Mouse (Mus musculus) heart, embryonic 14.5 days (tissue): ENCODE data around the gene Gpr83. TPM values are rescaled to one million over a fixed set of nuclear protein-coding genes. Genes with fewer than 3 reads are reported as not detected.
A peak's percentile ranks its signal among the peaks of the same experiment; 100 is the strongest.

ENCODE experiments used
- ATAC-seq: fragments of 200-750 bp; cut with Nextera tagmentation; 2 replicates; pipeline ENCODE4 v1.8.0; 2017; ENCODE audit warnings: low read depth, moderate TSS enrichment; ENCODE audit not compliant: insufficient number of reproducible peaks, insufficient read depth, low FRiP score
- H3K27ac ChIP-seq, 2 experiments: fragments of 200-500 bp in 1 of 2; fragments of 300-500 bp in 1 of 2; sonication (generic) in 1 of 2; replicated peaks in 1 of 2; 2 replicates each; pipeline ENCODE4 v1.5.1; 2012 to 2014; ENCODE audit warnings: low read depth in 2 of 2, low read length in 2 of 2, control low read depth in 1 of 2, mild to moderate bottlenecking in 1 of 2, mixed read lengths in 1 of 2; ENCODE audit not compliant: control insufficient read depth in 1 of 2, insufficient read depth in 1 of 2
- H3K27me3 ChIP-seq: fragments of 300-500 bp; sonication (generic); 2 replicates; pipeline ENCODE4 v1.6.1; 2014; ENCODE audit warnings: mild to moderate bottlenecking, low read length, control low read depth; ENCODE audit not compliant: control insufficient read depth, insufficient read depth
- H3K36me3 ChIP-seq: fragments of 300-500 bp; sonication (generic); 2 replicates; pipeline ENCODE4 v1.6.1; 2014; ENCODE audit warnings: mild to moderate bottlenecking, control low read depth, low read length, mixed read lengths; ENCODE audit not compliant: control insufficient read depth, insufficient read depth
- H3K4me1 ChIP-seq, 2 experiments: fragments of 200-500 bp in 1 of 2; fragments of 300-500 bp in 1 of 2; sonication (generic) in 1 of 2; 2 replicates each; pipeline ENCODE4 v1.6.1; 2012 to 2014; ENCODE audit warnings: low read length in 2 of 2, control low read depth in 1 of 2, mixed read lengths in 1 of 2; ENCODE audit not compliant: control insufficient read depth in 2 of 2, insufficient read depth in 2 of 2
- H3K4me2 ChIP-seq: fragments of 300-500 bp; sonication (generic); 2 replicates; pipeline ENCODE4 v1.6.1; 2014; ENCODE audit warnings: mild to moderate bottlenecking, low read length
- H3K4me3 ChIP-seq, 2 experiments: fragments of 200-500 bp in 1 of 2; fragments of 300-500 bp in 1 of 2; sonication (generic) in 1 of 2; 2 replicates each; pipeline ENCODE4 v1.5.1; 2012 to 2014; ENCODE audit warnings: low read length in 2 of 2, mild to moderate bottlenecking in 2 of 2, control low read depth in 1 of 2, low read depth in 1 of 2, moderate library complexity in 1 of 2; ENCODE audit not compliant: control insufficient read depth in 1 of 2, insufficient read depth in 1 of 2
- H3K9ac ChIP-seq: fragments of 300-500 bp; sonication (generic); 2 replicates; pipeline ENCODE4 v1.6.1; 2014; ENCODE audit warnings: mild to moderate bottlenecking, low read length
- H3K9me3 ChIP-seq: fragments of 300-500 bp; sonication (generic); 2 replicates; pipeline ENCODE4 v1.6.1; 2016; ENCODE audit warnings: low read length, control low read depth; ENCODE audit not compliant: control insufficient read depth
- WGBS: fragments of 180-500 bp; shearing (Covaris S2); extraction: QIAGEN DNeasy Blood & Tissue Kit; methylation state at CpG from one replicate; pipeline ENCODE4 v1.1.7; 2014; 5-methylcytosine and 5-hydroxymethylcytosine counted together
- polyA plus RNA-seq: library from polyadenylated mRNA; unstranded; fragments of >200 nt; fragmentation: Nextera tagmentation; extraction: Ambion mirVana; gene quantifications from 2 replicates; pipeline ENCODE4 v1.2.1, GENCODE M21; 2014

Gpr83 gene
- polyA plus RNA-seq, 1 experiment from 2014 or later = 0.18 TPM

- Histone ChIP-seq H3K36me3 (no peaks in the 10 kb centered on the region), H3K4me3 (no peak overlapping the region), H3K27ac (no peak overlapping the region), H3K4me1 (no peaks in the 10 kb centered on the region; a peak in 1 of 4 replicates), H3K4me2 (no peak overlapping the region), H3K27me3 (no peaks in the 10 kb centered on the region), H3K9me3 (no peaks in the 10 kb centered on the region), H3K9ac (no peak overlapping the region)
- no peak for ATAC-seq
- 78% methylated on average over 7 of the region's 7 CpGs for WGBS
Measured at GRCm38 (mm10) chr9:14895237-14895835, 35.3 kb downstream of the Gpr83 start.

- no peak overlapping the region for H3K9ac ChIP-seq
- H3K36me3 ChIP-seq = no peaks in the 10 kb centered on the region
- no peak overlapping the region for H3K4me3 ChIP-seq
- no peak overlapping the region for H3K27ac ChIP-seq
- 63% methylated on average over 3 of the region's 3 CpGs for WGBS
- no peaks in the 10 kb centered on the region; a peak in 1 of 4 replicates for H3K4me1 ChIP-seq
- ATAC-seq = no peak
- no peaks in the 10 kb centered on the region for H3K9me3 ChIP-seq
- no peaks in the 10 kb centered on the region for H3K27me3 ChIP-seq
- H3K4me2 ChIP-seq = no peak overlapping the region
Measured at GRCm38 (mm10) chr9:14897102-14897501, 37.1 kb downstream of the Gpr83 start.

DNA sequence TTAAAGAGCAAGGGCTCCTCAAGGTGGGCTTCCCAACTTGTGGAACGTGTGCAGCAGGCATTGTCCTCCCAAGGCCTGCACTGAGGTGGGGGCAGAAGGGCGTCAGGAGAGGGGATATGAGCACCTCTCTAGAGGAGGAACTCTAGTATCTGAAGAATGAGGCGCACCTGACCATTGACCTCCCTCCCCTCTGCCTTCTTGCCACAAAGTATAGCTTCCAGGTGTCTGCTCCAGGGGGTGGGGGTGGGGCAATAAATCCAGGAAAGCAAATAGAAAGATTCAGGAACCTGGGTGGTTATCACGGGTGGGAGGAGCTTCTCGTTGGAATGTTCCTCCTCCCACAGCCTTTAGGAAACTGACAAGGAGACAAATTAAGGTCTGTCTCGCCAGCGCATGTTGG, 41.7 kb downstream of the Gpr83 start:
- Histone ChIP-seq H3K9me3 (no peaks in the 10 kb centered on the region), H3K9ac (no peak overlapping the region), H3K4me3 (no peak overlapping the region), H3K27ac (no peak overlapping the region), H3K4me1 (peaks cover 19% of the 10 kb centered on the region in 2 experiments), H3K27me3 (no peaks in the 10 kb centered on the region), H3K36me3 (no peaks in the 10 kb centered on the region), H3K4me2 (no peak overlapping the region)
- WGBS = 52% methylated on average over 7 of the region's 7 CpGs
- no peak for ATAC-seq

DNA sequence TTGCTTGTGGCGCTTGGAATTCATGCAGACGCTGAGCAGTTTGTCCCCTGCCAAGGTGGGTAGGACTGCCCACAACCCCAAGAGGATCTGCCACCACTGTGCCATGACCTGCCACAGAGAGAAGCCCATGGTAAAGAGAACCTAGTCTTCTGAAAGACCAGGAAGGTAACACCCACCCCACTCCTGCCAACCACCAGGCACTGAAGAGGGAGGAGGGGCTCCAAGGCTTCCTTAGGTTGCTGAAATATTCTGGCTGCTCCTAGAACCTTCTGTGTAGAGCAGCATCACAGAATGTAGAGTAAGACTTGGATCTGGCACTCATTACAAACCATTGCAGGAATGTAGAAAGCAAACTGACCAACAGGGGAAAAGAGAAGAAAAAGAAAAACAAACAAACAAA, 42.4 kb downstream of the Gpr83 start:
- H3K9me3 ChIP-seq = no peaks in the 10 kb centered on the region
- WGBS = 92% methylated on average over 2 of the region's 2 CpGs
- H3K4me1 ChIP-seq = peaks cover 19 to 21% of the 10 kb centered on the region in 2 experiments
- H3K9ac ChIP-seq = no peak overlapping the region
- H3K4me3 ChIP-seq = no peak overlapping the region
- H3K27ac ChIP-seq = no peak overlapping the region
- no peak for ATAC-seq
- no peaks in the 10 kb centered on the region for H3K27me3 ChIP-seq
- no peak overlapping the region for H3K4me2 ChIP-seq
- H3K36me3 ChIP-seq = no peaks in the 10 kb centered on the region

DNA sequence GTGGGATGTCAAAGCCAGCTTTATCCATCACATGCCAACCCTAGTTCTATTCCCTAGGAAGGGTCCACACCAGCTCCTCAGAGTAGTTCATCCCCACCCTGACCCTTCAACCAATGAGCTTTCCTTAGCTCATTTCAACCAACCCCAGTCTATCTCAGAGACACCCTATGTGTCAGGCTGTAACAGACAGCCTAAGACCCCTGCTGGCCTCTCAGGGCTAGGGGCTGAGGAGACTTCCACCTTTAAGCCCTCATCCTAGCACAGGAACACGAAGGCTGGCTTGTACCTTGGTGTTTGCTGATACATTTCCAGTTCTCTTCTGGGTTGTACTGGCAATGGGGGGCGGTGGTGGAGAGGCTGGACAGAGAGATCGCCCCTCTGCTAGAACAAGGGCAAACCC, 43.0 kb downstream of the Gpr83 start:
- Histone ChIP-seq H3K9me3 (no peaks in the 10 kb centered on the region), H3K4me1 (peaks cover 21 to 22% of the 10 kb centered on the region in 2 experiments), H3K36me3 (no peaks in the 10 kb centered on the region), H3K27ac (no peak overlapping the region), H3K4me2 (no peak overlapping the region), H3K27me3 (no peaks in the 10 kb centered on the region), H3K9ac (no peak overlapping the region), H3K4me3 (no peak overlapping the region)
- WGBS = 79% methylated on average over 3 of the region's 3 CpGs
- no peak for ATAC-seq

DNA sequence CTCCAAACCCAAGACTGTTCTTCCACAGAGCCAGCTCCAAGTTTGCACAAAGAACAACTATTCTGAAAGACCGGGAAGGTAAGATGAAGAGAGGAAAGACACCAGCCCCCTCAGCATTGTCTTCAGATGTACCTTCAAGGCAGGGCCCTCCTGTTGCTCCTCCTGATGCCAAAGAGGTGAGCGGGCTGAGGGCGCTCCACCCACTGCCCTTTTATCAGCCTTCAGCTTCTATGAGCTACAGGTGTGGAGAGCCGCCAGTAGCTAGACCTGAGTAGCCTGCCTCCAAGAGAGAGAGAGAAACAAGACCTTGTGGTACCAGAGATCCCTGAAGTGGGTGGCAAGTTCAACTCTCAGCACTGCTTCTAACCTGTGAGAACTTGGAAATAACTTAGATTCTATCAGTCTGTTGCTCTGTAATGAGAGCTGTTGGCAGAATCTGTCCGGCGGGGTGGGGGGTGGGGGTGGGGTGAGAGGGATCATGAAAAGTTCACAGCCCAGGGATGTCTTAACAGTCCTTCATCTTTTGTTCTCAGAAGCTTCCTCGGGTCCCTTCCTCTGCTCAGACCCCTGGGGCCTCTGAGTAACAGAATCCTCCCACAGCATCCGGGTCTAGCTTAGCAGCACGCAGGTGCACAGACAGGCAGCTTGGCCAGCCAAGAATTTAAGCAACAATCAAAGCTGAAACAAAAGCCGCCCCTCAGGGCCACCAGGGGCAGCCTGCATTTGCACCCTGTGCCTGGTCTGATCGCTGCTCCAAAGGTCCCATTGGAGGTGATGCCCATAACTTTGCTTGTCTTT, 43.8 kb downstream of the Gpr83 start, which contains the start of gene Izumo1r:
Gene Izumo1r, minus strand, starts transcription at position 369 of the 798 bp plus-strand sequence.
- no peak for ATAC-seq
- 0 out of 2 replicates have a peak within 1 kb of the TSS, but pooled peaks have one; percentile 6 for H3K4me2 ChIP-seq
- 45% methylated on average over 11 of the region's 11 CpGs for WGBS

GRCm38 (mm10) chr9:14904741-14905475, 44.9 kb downstream of the Gpr83 start:
- no peaks in the 10 kb centered on the region for H3K9me3 ChIP-seq
- no peak for ATAC-seq
- no peaks in the 10 kb centered on the region for H3K27me3 ChIP-seq
- no peak overlapping the region for H3K9ac ChIP-seq
- H3K4me3 ChIP-seq = no peak overlapping the region
- peaks cover 23% of the 10 kb centered on the region in 2 experiments for H3K4me1 ChIP-seq
- no peak overlapping the region for H3K27ac ChIP-seq
- WGBS = 19% methylated on average over 9 of the region's 9 CpGs
- H3K36me3 ChIP-seq = no peaks in the 10 kb centered on the region
- H3K4me2 ChIP-seq = 0 out of 2 replicates have a peak overlapping the region, but pooled peaks have one; percentile 6

More for the DNA sequence above, 43.8 kb downstream of the Gpr83 start, which contains the start of gene Izumo1r:
- Histone ChIP-seq H3K36me3 (no peaks in the 10 kb centered on the region), H3K27ac (no peak within 1 kb of the TSS), H3K9me3 (no peaks in the 10 kb centered on the region), H3K4me3 (no peak within 1 kb of the TSS), H3K4me1 (peaks cover 23% of the 10 kb centered on the region in 2 experiments), H3K27me3 (no peaks in the 10 kb centered on the region), H3K9ac (no peak within 1 kb of the TSS)
